Mouse (Mus musculus) CD4-positive, CD25-positive, alpha-beta regulatory T cell (primary cell): ENCODE measurements around the gene Lpcat2. TPM values are rescaled to one million over a fixed set of nuclear protein-coding genes. Genes with fewer than 3 reads are reported as not detected.

Experiments
- polyA plus RNA-seq: library from polyadenylated mRNA; unstranded; fragments of 100-300 nt; shearing (Covaris generic); gene quantifications from one replicate; pipeline ENCODE4 v1.2.1, GENCODE M21; 2017

The Lpcat2 gene
- polyA plus RNA-seq, result 1.3 TPM

GRCm38 (mm10) chr8:92855171-92855894, at the start of gene Lpcat2:
Lpcat2 (plus strand) TSS chr8:92855339.

DNA sequence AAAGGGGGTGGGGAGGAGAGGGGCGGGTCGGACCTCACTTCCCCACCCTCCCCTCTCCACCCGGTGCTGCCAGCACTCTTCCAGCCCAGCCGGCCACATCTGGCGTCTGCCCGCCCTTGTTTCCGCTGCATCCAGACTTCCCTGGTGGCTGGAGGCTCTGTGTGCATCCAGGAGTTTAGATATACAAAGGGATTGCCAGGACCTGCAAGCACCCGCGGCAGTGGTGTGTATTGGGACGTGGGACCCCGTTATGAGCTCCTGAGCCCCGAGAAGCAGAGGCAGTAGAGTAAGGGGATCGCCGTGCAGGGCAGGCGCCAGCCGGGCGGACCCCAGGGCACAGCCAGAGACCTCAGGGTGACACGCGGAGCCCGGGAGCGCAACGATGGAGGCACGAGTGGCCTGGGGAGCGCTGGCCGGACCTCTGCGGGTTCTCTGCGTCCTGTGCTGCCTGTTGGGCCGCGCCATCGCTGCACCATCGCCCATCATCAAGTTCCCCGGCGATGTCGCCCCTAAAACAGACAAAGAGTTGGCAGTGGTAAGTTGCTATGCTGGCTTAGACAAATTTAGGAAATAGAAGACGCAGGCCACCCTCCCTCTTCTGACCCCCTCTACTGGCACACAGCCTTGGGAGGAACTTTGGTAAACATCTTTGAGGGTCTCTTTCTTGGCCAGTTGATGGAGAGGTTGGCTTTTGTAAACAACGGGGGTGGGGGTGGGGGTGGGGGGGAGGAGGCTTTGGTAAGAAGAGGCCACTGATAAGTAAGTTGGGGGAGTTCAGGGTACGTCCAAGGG, 27.7 kb upstream of the Lpcat2 start, which contains the start of gene Mmp2:
Mmp2 (plus strand) TSS at position 49 of the 792 bp plus-strand sequence.

DNA sequence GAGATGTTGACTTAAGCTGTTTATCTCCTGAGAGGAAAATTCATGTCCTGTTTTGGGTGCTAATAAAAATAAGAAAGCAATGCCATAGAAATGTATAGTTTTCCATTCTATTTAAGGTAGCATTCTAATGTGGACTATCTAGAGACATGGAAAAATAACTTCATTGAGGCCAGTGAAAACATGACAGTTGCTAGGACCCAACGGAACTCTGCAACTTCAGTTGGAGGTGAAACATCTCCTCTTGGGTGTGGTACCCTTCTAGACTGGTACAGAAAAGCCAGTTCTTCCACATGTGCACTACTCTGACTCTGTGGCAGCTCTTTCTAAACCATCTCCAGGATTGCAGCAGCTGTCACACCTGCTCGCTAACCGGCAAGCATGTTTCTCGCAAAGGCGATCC, 46.0 kb downstream of the Lpcat2 start, which contains the start of gene Capns2:
Capns2 (plus strand) TSS at position 301 of the 400 bp plus-strand sequence.

DNA sequence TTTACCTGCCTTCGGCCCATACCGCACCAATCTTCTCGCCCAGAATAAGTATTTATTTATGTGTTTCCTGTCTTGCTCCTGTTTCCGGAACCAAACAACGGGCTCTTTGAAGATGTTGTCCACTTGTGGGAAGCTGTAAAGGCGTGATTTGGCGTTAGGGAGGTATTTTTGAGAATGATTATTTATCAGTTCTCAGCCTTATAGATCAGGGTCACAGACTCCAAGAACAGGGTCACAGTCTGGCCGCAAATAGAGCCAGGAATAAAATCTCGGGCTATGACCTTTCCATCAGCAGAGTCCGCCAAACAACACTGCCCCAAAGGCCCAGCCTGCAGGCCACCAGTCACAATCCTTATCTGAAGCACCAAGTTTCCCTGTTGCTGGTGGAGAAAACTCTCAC, 104.6 kb downstream of the Lpcat2 start, which contains the start of gene Slc6a2:
Slc6a2 (plus strand) TSS at position 301 of the 400 bp plus-strand sequence.

Other genes with a start within 250 kb of the Lpcat2 start
- gene Irx6, start 181.1 kb upstream of the Lpcat2 start, polyA plus RNA-seq, result not detected
- not detected for gene Mmp2, start 28.0 kb upstream of the Lpcat2 start, polyA plus RNA-seq
- gene Capns2, start 46.1 kb downstream of the Lpcat2 start, polyA plus RNA-seq, result not detected
- not detected for gene Slc6a2, start 104.7 kb downstream of the Lpcat2 start, polyA plus RNA-seq
- not detected for gene Ces1a, start 192.9 kb downstream of the Lpcat2 start, polyA plus RNA-seq
- gene Ces1b, start 224.7 kb downstream of the Lpcat2 start, polyA plus RNA-seq, result not detected